Comparison of ENCODE assay signal across 1 mouse cellular context in the genomic region with DNA sequence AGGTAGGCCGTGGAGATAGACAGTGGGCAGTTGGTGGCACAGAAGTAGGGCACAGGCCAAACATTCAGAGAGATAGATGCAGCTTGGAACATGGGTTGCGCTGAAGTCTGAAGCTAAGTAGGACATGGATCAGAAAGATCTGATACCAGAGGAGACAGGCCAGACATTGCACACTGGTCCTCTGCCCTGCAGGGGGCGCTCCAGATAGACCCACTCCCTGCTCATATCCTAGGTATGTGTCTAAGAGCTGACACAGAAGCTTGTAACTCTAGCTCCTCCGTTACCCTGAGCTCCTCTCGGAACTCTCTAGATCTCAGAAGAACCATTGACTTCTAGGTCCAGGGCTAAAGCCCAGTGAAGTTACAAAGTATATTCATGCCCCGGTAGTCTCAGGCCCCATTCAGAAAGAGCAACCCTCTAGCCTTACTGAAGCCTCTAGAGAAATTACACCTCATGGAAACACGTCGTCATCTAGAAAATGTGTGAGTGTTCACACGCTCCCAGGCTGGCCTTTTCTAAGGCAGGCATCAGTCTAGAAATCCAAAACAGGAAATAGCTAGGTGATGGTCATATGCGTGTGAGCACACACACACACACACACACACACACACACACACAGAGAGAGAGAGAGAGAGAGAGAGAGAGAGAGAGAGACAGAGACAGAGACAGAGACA.
TF ChIP-seq lines count a peak whose summit lies in the region.

No protein-coding gene starts in this region.

TF ChIP-seq in MEL, 35 proteins besides CTCF, POLR2A, EP300 and RAD21 (continued from another document):
- TF ChIP-seq TAL1 (IDR thresholded peaks at IDR 0.05; ENCODE audit: low read length) (no peak), MEF2A (IDR thresholded peaks at IDR 0.05; ENCODE audit: extremely low read depth, insufficient replicate concordance, low read depth, low read length, poor library complexity, severe bottlenecking) (no peak), KAT2A (conservative IDR thresholded peaks at IDR 0.05; ENCODE audit: low read depth, low read length) (no peak), MXI1 (IDR thresholded peaks at IDR 0.05; ENCODE audit: low read depth, low read length) (no peak)
